Comparison of ENCODE assay signal across 11 mouse cellular contexts in the genomic region with DNA sequence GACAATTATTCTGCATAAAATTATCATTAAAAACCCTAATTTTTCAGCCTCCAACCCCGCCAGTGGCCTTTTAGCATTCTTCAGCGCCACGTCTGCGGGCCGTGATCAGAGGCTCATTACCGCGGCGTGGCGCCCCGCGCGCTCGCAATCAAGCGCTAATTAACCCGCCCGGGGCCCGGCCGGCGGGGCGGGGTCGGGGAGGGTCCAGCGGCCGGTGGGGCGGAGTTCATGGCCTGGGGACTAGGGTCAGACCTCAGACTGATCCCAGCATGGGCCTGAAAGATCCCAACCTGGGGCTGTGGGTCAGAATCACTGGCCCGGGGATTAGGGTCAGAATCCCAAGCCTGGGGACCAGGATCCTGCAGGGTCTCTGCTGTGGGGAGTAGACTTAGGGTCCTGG. TPM values are rescaled to one million over a fixed set of nuclear protein-coding genes. Genes with fewer than 3 reads are reported as not detected.
A peak's percentile ranks its signal among the peaks of the same experiment; 100 is the strongest.
DNase-seq lines count a peak whose midpoint lies in the region; ATAC-seq and TF ChIP-seq lines count a peak whose summit lies in the region.
"Had no signal": no experiment of that assay in that cellular context is flagged by ENCODE, and none has a peak within 500 bp of the region (broad histone marks: within the 10 kb centered on the region; RNA-seq: fewer than 3 reads in every experiment).

No protein-coding gene starts in this region.

- no peak for TF ChIP-seq EP300 in stomach, postnatal 0 days (optimal IDR thresholded peaks at IDR 0.05)

- H3K9ac ChIP-seq in stomach, embryonic 14.5 days (replicated peaks; ENCODE audit: low read depth, low read length), result no peak overlapping the region
- H3K9ac ChIP-seq in stomach, postnatal 0 days (ENCODE audit: low read length), result no peak overlapping the region
- no peak overlapping the region for H3K9ac ChIP-seq in liver, embryonic 13.5 days
- H3K9ac ChIP-seq: liver, embryonic 15.5 days had no signal

- no peak overlapping the region for H3K4me3 ChIP-seq in stomach, embryonic 14.5 days (ENCODE audit: low read depth, low read length)
- no peak overlapping the region for H3K4me3 ChIP-seq in stomach, postnatal 0 days (ENCODE audit: low read depth, low read length)
- 0 out of 2 replicates have a peak overlapping the region, but pooled peaks have one; percentile 8 for H3K4me3 ChIP-seq in liver, embryonic 13.5 days (replicated peaks)
- H3K4me3 ChIP-seq: liver, embryonic 15.5 days had no signal

- DNase-seq in heart, adult 11 months, result peak; percentile 65
- no peak for DNase-seq in heart, adult 18-20 months
- DNase-seq in stomach, postnatal 0 days (ENCODE audit: low spot score), result no peak
- DNase-seq in liver, embryonic 13.5 days, result no peak
- no peak for DNase-seq in adrenal gland, postnatal 4 days (ENCODE audit: low spot score in 2 of 2)
- no peak for DNase-seq in adrenal gland, postnatal 10 days
- DNase-seq in urinary bladder, postnatal 14 days (ENCODE audit: low spot score), result no peak

- TF ChIP-seq CTCF in stomach, postnatal 0 days (IDR thresholded peaks at IDR 0.05; ENCODE audit: low read depth), result no peak

- H3K4me1 ChIP-seq in stomach, embryonic 14.5 days (ENCODE audit: control insufficient read depth, insufficient read depth, low read length), result 0 out of 2 replicates have a peak, but pooled peaks cover 3% of the 10 kb centered on the region
- H3K4me1 ChIP-seq in stomach, postnatal 0 days (replicated peaks; ENCODE audit: control insufficient read depth, insufficient read depth), result no peaks in the 10 kb centered on the region
- H3K4me1 ChIP-seq in liver, embryonic 13.5 days (replicated peaks), result no peaks in the 10 kb centered on the region
- H3K4me1 ChIP-seq: liver, embryonic 15.5 days had no signal

- no peak for ATAC-seq in stomach, embryonic 14.5 days (ENCODE audit: insufficient number of reproducible peaks, insufficient read depth, low FRiP score, low read depth)
- ATAC-seq in stomach, postnatal 0 days (ENCODE audit: low FRiP score, low TSS enrichment), result no peak
- no peak for ATAC-seq in liver, embryonic 13.5 days (ENCODE audit: low read depth)

- no peaks in the 10 kb centered on the region for H3K9me3 ChIP-seq in stomach, embryonic 14.5 days (ENCODE audit: control insufficient read depth, low read depth, low read length)
- H3K9me3 ChIP-seq in stomach, postnatal 0 days (ENCODE audit: control insufficient read depth, low read length), result no peaks in the 10 kb centered on the region
- H3K9me3 ChIP-seq in liver, embryonic 13.5 days (replicated peaks), result no peaks in the 10 kb centered on the region
- H3K9me3 ChIP-seq: liver, embryonic 15.5 days had no signal

- WGBS in stomach, embryonic 14.5 days, result 2% methylated on average over 25 of the region's 25 CpGs
- WGBS in stomach, postnatal 0 days, result 7% methylated on average over 25 of the region's 25 CpGs
- WGBS in liver, embryonic 13.5 days (ENCODE audit: insufficient replicate concordance), result 5% methylated on average over 25 of the region's 25 CpGs

- H3K27ac ChIP-seq in stomach, embryonic 14.5 days (ENCODE audit: low read length), result no peak overlapping the region
- H3K27ac ChIP-seq in stomach, postnatal 0 days (replicated peaks), result no peak overlapping the region
- no peak overlapping the region for H3K27ac ChIP-seq in liver, embryonic 13.5 days
- H3K27ac ChIP-seq: liver, embryonic 15.5 days had no signal

- peaks cover 23% of the 10 kb centered on the region for H3K27me3 ChIP-seq in stomach, embryonic 14.5 days (ENCODE audit: control insufficient read depth, insufficient read depth, low read length)
- peaks cover 7% of the 10 kb centered on the region; the same call in 1 of the 2 replicates for H3K27me3 ChIP-seq in stomach, postnatal 0 days (ENCODE audit: control insufficient read depth, insufficient read depth, low read length)
- H3K27me3 ChIP-seq in liver, embryonic 13.5 days, result peaks cover 40% of the 10 kb centered on the region

- H3K36me3 ChIP-seq in stomach, embryonic 14.5 days (ENCODE audit: control insufficient read depth, insufficient read depth, low read length), result no peaks in the 10 kb centered on the region
- no peaks in the 10 kb centered on the region for H3K36me3 ChIP-seq in stomach, postnatal 0 days (ENCODE audit: control insufficient read depth, insufficient read depth, low read length)
- no peaks in the 10 kb centered on the region for H3K36me3 ChIP-seq in liver, embryonic 13.5 days
- H3K36me3 ChIP-seq: liver, embryonic 15.5 days had no signal

- peak overlapping the region; percentile 19; the same call in 1 of the 2 replicates for H3K4me2 ChIP-seq in stomach, embryonic 14.5 days (replicated peaks; ENCODE audit: low read depth, low read length)
- no peak overlapping the region for H3K4me2 ChIP-seq in stomach, postnatal 0 days (replicated peaks; ENCODE audit: low read depth)
- no peak overlapping the region; the same call in 1 of the 2 replicates for H3K4me2 ChIP-seq in liver, embryonic 13.5 days
- H3K4me2 ChIP-seq: liver, embryonic 15.5 days had no signal

RNA-seq across cellular contexts. Expression of gene Asb18, which starts 22.2 kb away (rescaled TPM):
- 10 to 100 TPM; 21.0 to 24.9 TPM for total RNA-seq in heart, adult 18-20 months (2021)
- 0.06 TPM in 1 of 2 replicates, not detected in the other for polyA plus RNA-seq in stomach, embryonic 14.5 days (2014; fragmentation: Nextera tagmentation; extraction: Ambion mirVana)
- polyA plus RNA-seq in stomach, postnatal 0 days (2015; fragmentation: Nextera tagmentation; extraction: Ambion mirVana), result 0.02 TPM in 1 of 2 replicates, not detected in the other
- polyA plus RNA-seq in liver, embryonic 13.5 days (2015; fragmentation: Nextera tagmentation; extraction: Ambion mirVana), result not detected in 2 replicates
- under 1 TPM in 1 of 2 experiments, not detected in 1; 0.28 TPM for total RNA-seq in adrenal gland, postnatal 4 days (2021)
- total RNA-seq in adrenal gland, postnatal 10 days (2021), result 1 to 10 TPM in 1 of 2 experiments, not detected in 1; 1.5 TPM
- total RNA-seq: common myeloid progenitor, adult 5-6 weeks; hematopoietic stem cell, adult 5-6 weeks had no signal
- polyA plus RNA-seq: liver, embryonic 15.5 days had no signal

Comparison
In these comparisons a context has a peak if more than half of its experiments do, and no peak if none do; other contexts are left out.
1. RNA of gene Asb18, which starts 22.2 kb away (total RNA-seq): 21.0 to 24.9 TPM in heart, adult 18-20 months; 1.5 TPM in adrenal gland, postnatal 10 days and 0.28 TPM in adrenal gland, postnatal 4 days; every median in the first group is over 4 times any median in the second.